24 mouse cellular contexts compared by ENCODE assay signal in the genomic region with DNA sequence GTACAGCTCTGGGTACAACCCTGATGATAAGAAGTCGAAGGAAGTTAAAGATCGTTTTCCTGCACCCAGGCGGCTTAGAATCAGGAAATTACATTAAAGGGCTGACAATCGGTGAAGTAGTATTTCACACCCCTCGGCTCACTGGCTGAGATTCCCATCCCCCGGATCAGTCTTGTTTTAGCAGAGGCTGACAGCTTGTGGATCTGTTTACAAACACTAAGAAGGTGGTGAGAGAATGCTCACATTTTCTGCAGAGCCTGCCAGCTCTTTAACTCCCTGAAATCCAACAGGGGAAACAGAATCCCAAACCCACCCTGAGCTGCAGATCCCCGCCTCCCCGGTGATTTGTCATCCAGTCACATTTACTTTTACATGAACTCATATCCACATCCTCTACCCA. TPM values are rescaled to one million over a fixed set of nuclear protein-coding genes. Genes with fewer than 3 reads are reported as not detected.
DNase-seq lines count a peak whose midpoint lies in the region; TF ChIP-seq lines count a peak whose summit lies in the region.
"Had no signal": no experiment of that assay in that cellular context is flagged by ENCODE, and none has a peak within 500 bp of the region (broad histone marks: within the 10 kb centered on the region; RNA-seq: fewer than 3 reads in every experiment).

No protein-coding gene starts in this region.

- no peak for TF ChIP-seq POLR2A in brain, embryonic 14.5 days (IDR thresholded peaks at IDR 0.05; ENCODE audit: borderline replicate concordance, extremely low read depth, insufficient read depth, insufficient read length, poor library complexity, severe bottlenecking)

- no peak overlapping the region for H3K27ac ChIP-seq in gastrocnemius, adult 2 months
- H3K27ac ChIP-seq: embryonic facial prominence, embryonic 13.5 days; embryonic facial prominence, embryonic 15.5 days; forebrain, embryonic 10.5 days; forebrain, embryonic 12.5 days had no signal

- DNase-seq in left cerebral cortex, postnatal 14 days (ENCODE audit: low spot score in 2 of 2) = peak; percentile 10 to 35
- DNase-seq in left cerebral cortex, adult 18-20 months (ENCODE audit: low spot score in 2 of 2) = no peak
- peak; percentile 37 for DNase-seq in brain, adult 2 months (ENCODE audit: low read depth, low spot score)
- peak; percentile 66 for DNase-seq in brain, embryonic 14.5 days (ENCODE audit: low read depth)
- DNase-seq in gastrocnemius, adult 2 months = no peak
- DNase-seq: adrenal gland, adult 2 months; adrenal gland, postnatal 10 days; adrenal gland, postnatal 25 days; cerebellum, adult 11 months; cerebellum, adult 18-20 months; cerebellum, adult 8-10 months; cerebellum, adult 9-11 months; cerebellum, postnatal 14 days; cerebellum, postnatal 36 days; embryo, embryonic 11 days had no signal

- intact Hi-C loops in left cerebral cortex, postnatal 14 days (cut with DNase I) = no loop called here
- intact Hi-C loops in gastrocnemius, adult 2 months (cut with DNase I) = no loop called here

- H3K4me3 ChIP-seq in gastrocnemius, adult 2 months = no peak overlapping the region
- H3K4me3 ChIP-seq: embryonic facial prominence, embryonic 13.5 days; embryonic facial prominence, embryonic 15.5 days; erythroblast, embryonic 14.5 days; forebrain, embryonic 10.5 days; forebrain, embryonic 12.5 days had no signal

- no peak for TF ChIP-seq CTCF in brain, embryonic 14.5 days (IDR thresholded peaks at IDR 0.05; ENCODE audit: borderline replicate concordance, extremely low read depth, insufficient read depth, insufficient read length)
- TF ChIP-seq CTCF in gastrocnemius, adult 2 months (IDR thresholded peaks at IDR 0.05) = no peak

RNA-seq across cellular contexts. Expression of a gene that starts 2.8 kb away (rescaled TPM):
- under 1 TPM; 0.13 to 0.44 TPM for total RNA-seq in left cerebral cortex, postnatal 14 days (2021)
- total RNA-seq in left cerebral cortex, adult 18-20 months (2021) = under 1 TPM; 0.21 to 0.26 TPM
- polyA plus RNA-seq in brain, embryonic 14.5 days (2012; rRNA removed) = 0.29 and 0.39 TPM in 2 replicates
- total RNA-seq in gastrocnemius, adult 2 months (2021) = not detected
- total RNA-seq: adrenal gland, adult 2 months; adrenal gland, postnatal 10 days; adrenal gland, postnatal 25 days; adrenal gland, postnatal 4 days; common myeloid progenitor, adult 5-6 weeks; ES-E14 had no signal
- polyA plus RNA-seq: embryonic facial prominence, embryonic 11.5 days; embryonic facial prominence, embryonic 13.5 days; embryonic facial prominence, embryonic 15.5 days; erythroblast, embryonic 14.5 days; forebrain, embryonic 10.5 days; forebrain, embryonic 12.5 days had no signal

Comparison
In these comparisons a context has a peak if more than half of its experiments do, and no peak if none do; other contexts are left out.
1. DNase-seq: peak in left cerebral cortex, postnatal 14 days (2 of 2), brain, adult 2 months (single experiment) and brain, embryonic 14.5 days (single experiment); none in left cerebral cortex, adult 18-20 months (0 of 2) and gastrocnemius, adult 2 months (single experiment).